Mouse (Mus musculus) forebrain, embryonic 14.5 days (tissue): ENCODE results near the gene Smim26. TPM values are rescaled to one million over a fixed set of nuclear protein-coding genes. Genes with fewer than 3 reads are reported as not detected.

Experiments used
- ATAC-seq: fragments of 200-750 bp; cut with Nextera tagmentation; 2 replicates; pipeline ENCODE4 v1.8.0; 2017; ENCODE audit warnings: mild to moderate bottlenecking, moderate library complexity
- DNase-seq: peaks from one replicate; pipeline ENCODE4 v3.0.0-alpha.2; 2015; ENCODE audit warnings: low spot score
- H3K27ac ChIP-seq: fragments of 300-500 bp; sonication (generic); 2 replicates; pipeline ENCODE4 v1.5.1; 2014; ENCODE audit warnings: low read depth, mild to moderate bottlenecking, control low read depth, low read length, moderate library complexity
- H3K27me3 ChIP-seq: fragments of 300-500 bp; sonication (generic); replicated peaks from 2 replicates; pipeline ENCODE4 v1.6.1; 2014; ENCODE audit warnings: low read length, control low read depth, mixed read lengths; ENCODE audit not compliant: control insufficient read depth, insufficient read depth
- H3K36me3 ChIP-seq: fragments of 300-500 bp; sonication (generic); 2 replicates; pipeline ENCODE4 v1.6.1; 2014; ENCODE audit warnings: low read length, control low read depth; ENCODE audit not compliant: control insufficient read depth, insufficient read depth
- H3K4me1 ChIP-seq: fragments of 300-500 bp; sonication (generic); 2 replicates; pipeline ENCODE4 v1.6.1; 2014; ENCODE audit warnings: antibody characterized with exemption, low read length, control low read depth; ENCODE audit not compliant: control insufficient read depth, insufficient read depth
- H3K4me2 ChIP-seq: fragments of 300-500 bp; sonication (generic); 2 replicates; pipeline ENCODE4 v1.6.1; 2014; ENCODE audit warnings: mild to moderate bottlenecking, control low read depth, low read length
- H3K4me3 ChIP-seq: fragments of 300-500 bp; sonication (generic); 2 replicates; pipeline ENCODE4 v1.5.1; 2014; ENCODE audit warnings: low read depth, low read length, control low read depth
- H3K9ac ChIP-seq: fragments of 300-500 bp; sonication (generic); 2 replicates; pipeline ENCODE4 v1.6.1; 2014; ENCODE audit warnings: mild to moderate bottlenecking, low read length, control low read depth, moderate library complexity
- H3K9me3 ChIP-seq: fragments of 300-500 bp; sonication (generic); replicated peaks from 2 replicates; pipeline ENCODE4 v1.6.1; 2016; ENCODE audit warnings: low read length, control low read depth, mixed read lengths; ENCODE audit not compliant: control insufficient read depth
- WGBS: fragments of 180-500 bp; shearing (Covaris S2); extraction: QIAGEN DNeasy Blood & Tissue Kit; methylation state at CpG from one replicate; pipeline ENCODE4 v1.1.7; 2014; 5-methylcytosine and 5-hydroxymethylcytosine counted together
- microRNA-seq: library from miRNA; unstranded; fragments of <30 nt; microRNA quantifications from one replicate; pipeline ENCODE4, GENCODE M21; 2016
- polyA plus RNA-seq: library from polyadenylated mRNA; unstranded; fragments of >200 nt; fragmentation: Nextera tagmentation; extraction: Ambion mirVana; gene quantifications from 2 replicates; pipeline ENCODE4 v1.2.1, GENCODE M21; 2014

The Smim26 gene
- polyA plus RNA-seq, 1 experiment from 2014 or later, result 59.0 TPM

- H3K27ac ChIP-seq, result no peak overlapping the region
- no peak overlapping the region for H3K4me2 ChIP-seq
- H3K4me3 ChIP-seq, result no peak overlapping the region
- no peaks in the 10 kb centered on the region for H3K9me3 ChIP-seq
- no peaks in the 10 kb centered on the region for H3K4me1 ChIP-seq
- 89% methylated on average over 4 of the region's 4 CpGs for WGBS
- no peak overlapping the region for H3K9ac ChIP-seq
- no peak for DNase-seq
- no peaks in the 10 kb centered on the region for H3K36me3 ChIP-seq
- no peak for ATAC-seq
- H3K27me3 ChIP-seq, result no peaks in the 10 kb centered on the region
Measured at GRCm38 (mm10) chr2:144641991-144642390, 48.1 kb downstream of the Smim26 start.

Small RNA genes lying within 50 kb of the gene (microRNA-seq; reads per million reads assigned to microRNA genes)
- gene Gm24823, result not detected

Other genes starting within 250 kb of the Smim26 start
- gene Kat14, start 225.1 kb upstream of the Smim26 start, polyA plus RNA-seq, result 21.0 and 22.0 TPM in 2 replicates
- 0.47 and 0.71 TPM in 2 replicates for gene Pet117, start 225.1 kb upstream of the Smim26 start, polyA plus RNA-seq
- 4.3 and 5.1 TPM in 2 replicates for gene Dzank1, start 66.6 kb upstream of the Smim26 start, polyA plus RNA-seq
- gene Polr3f, start 66.3 kb upstream of the Smim26 start, polyA plus RNA-seq, result 24.4 and 27.5 TPM in 2 replicates
- gene Rbbp9, start 43.2 kb upstream of the Smim26 start, polyA plus RNA-seq, result 65.0 and 71.1 TPM in 2 replicates
- gene Sec23b, start 37.8 kb upstream of the Smim26 start, polyA plus RNA-seq, result 71.1 and 73.1 TPM in 2 replicates
- gene Dtd1, start 5.8 kb downstream of the Smim26 start, polyA plus RNA-seq, result 69.7 and 79.1 TPM in 2 replicates
- gene Scp2d1, start 229.6 kb downstream of the Smim26 start, polyA plus RNA-seq, result not detected in 2 replicates